Mouse (Mus musculus): ENCODE results near the gene Hipk2. TPM values are rescaled to one million over a fixed set of nuclear protein-coding genes. Genes with fewer than 3 reads are reported as not detected.

Hipk2 gene
- total and polyA plus RNA-seq, 3 experiments, result 3.9 to 85.1 (median 14.1) TPM

- Histone ChIP-seq H3K4me1 (ENCODE audit: control insufficient read depth in 1 of 2, insufficient read depth in 2 of 2, low read length in 2 of 2) (peaks cover 11 to 14% of the 10 kb centered on the region in 2 experiments), H3K9ac (ENCODE audit: control insufficient read depth, low read depth, low read length, poor library complexity, severe bottlenecking) (peak overlapping the region; percentile 19), H3K9me3 (replicated peaks; ENCODE audit: insufficient read depth, low read length) (no peaks in the 10 kb centered on the region), H3K27ac (ENCODE audit: control insufficient read depth, low read depth, low read length) (peak overlapping the region; percentile 57), H3K79me2 (ENCODE audit: control insufficient read depth, insufficient read depth, low read length, poor library complexity) (no peaks in the 10 kb centered on the region), H3K27me3 (ENCODE audit: control insufficient read depth in 1 of 2, insufficient read depth in 2 of 2, low read length in 2 of 2) (no peaks in the 10 kb centered on the region), H3K4me3 (ENCODE audit: control insufficient read depth in 1 of 2, insufficient read depth in 1 of 2, low read depth in 2 of 2, low read length in 2 of 2) (peak overlapping the region; percentile 11 to 34), H3K36me3 (ENCODE audit: control insufficient read depth in 1 of 2, insufficient read depth in 2 of 2, low read length in 2 of 2) (peaks cover 0 to 13% of the 10 kb centered on the region in 2 experiments; a peak in 2 of 4 replicates)
- DNase-seq (ENCODE audit: low read depth, low spot score), result peak; percentile 83
- no peak for TF ChIP-seq RAD21 (IDR thresholded peaks at IDR 0.05; ENCODE audit: low read depth, low read length)
- TF ChIP-seq MYC (IDR thresholded peaks at IDR 0.05; ENCODE audit: low read depth, low read length), result no peak
- TF ChIP-seq GABPA (IDR thresholded peaks at IDR 0.05; ENCODE audit: low read depth, low read length), result no peak
- no peak for TF ChIP-seq CHD1 (IDR thresholded peaks at IDR 0.05; ENCODE audit: low read depth, low read length)
- TF ChIP-seq ZNF384 (IDR thresholded peaks at IDR 0.05; ENCODE audit: low read depth, low read length), result no peak
- TF ChIP-seq SMC3 (IDR thresholded peaks at IDR 0.05; ENCODE audit: low read depth, low read length), result no peak
- TF ChIP-seq TBP (IDR thresholded peaks at IDR 0.05; ENCODE audit: low read depth, low read length), result peak; percentile 75; the same call in 1 of the 2 replicates
- TF ChIP-seq CTCF (IDR thresholded peaks at IDR 0.05 in 2 of 3, conservative IDR thresholded peaks at IDR 0.05 in 1 of 3; ENCODE audit: control insufficient read depth in 1 of 3, insufficient read depth in 1 of 3, low read depth in 2 of 3, low read length in 3 of 3, poor library complexity in 1 of 3, severe bottlenecking in 1 of 3), result no peak
- TF ChIP-seq HCFC1 (IDR thresholded peaks at IDR 0.05; ENCODE audit: low read depth, low read length), result 0 out of 2 replicates have a peak, but pooled peaks have one; percentile 28
- no peak for TF ChIP-seq ZMIZ1 (IDR thresholded peaks at IDR 0.05; ENCODE audit: low read depth, low read length)
- 0 out of 2 replicates have a peak, but pooled peaks have one; percentile 31 for TF ChIP-seq MAX (IDR thresholded peaks at IDR 0.05; ENCODE audit: low read length)
- no peak for TF ChIP-seq NELFE (IDR thresholded peaks at IDR 0.05; ENCODE audit: low read depth, low read length)
- TF ChIP-seq RCOR1 (IDR thresholded peaks at IDR 0.05; ENCODE audit: low read depth, low read length), result peak; percentile 49
- TF ChIP-seq MAZ (IDR thresholded peaks at IDR 0.05; ENCODE audit: low read depth, low read length), result no peak
- TF ChIP-seq ELF1 (IDR thresholded peaks at IDR 0.05; ENCODE audit: low read depth, low read length), result 0 out of 2 replicates have a peak, but pooled peaks have one; percentile 32
- TF ChIP-seq E2F4 (IDR thresholded peaks at IDR 0.05; ENCODE audit: borderline replicate concordance, low read depth, low read length), result no peak
- no peak for TF ChIP-seq MYB (IDR thresholded peaks at IDR 0.05; ENCODE audit: low read depth, low read length)
- TF ChIP-seq POLR2A (IDR thresholded peaks at IDR 0.05; ENCODE audit: control insufficient read depth in 1 of 2, insufficient read depth in 1 of 2, low read depth in 1 of 2, low read length in 2 of 2, poor library complexity in 1 of 2), result no peak
- no peak for TF ChIP-seq MAFK (IDR thresholded peaks at IDR 0.05; ENCODE audit: borderline replicate concordance, low read depth, low read length)
- TF ChIP-seq POLR2AphosphoS2 (IDR thresholded peaks at IDR 0.05; ENCODE audit: low read length), result no peak
- TF ChIP-seq NRF1 (IDR thresholded peaks at IDR 0.05; ENCODE audit: insufficient read depth, low read depth, low read length, poor library complexity, severe bottlenecking), result no peak
- TF ChIP-seq MXI1 (IDR thresholded peaks at IDR 0.05; ENCODE audit: low read depth, low read length), result peak; percentile 36; the same call in 1 of the 2 replicates
- no peak for TF ChIP-seq SIN3A (IDR thresholded peaks at IDR 0.05; ENCODE audit: low read length)
- peak; percentile 71 to 77 for TF ChIP-seq EP300 (IDR thresholded peaks at IDR 0.05; ENCODE audit: low read depth in 1 of 2, low read length in 2 of 2)
- peak; percentile 91 for TF ChIP-seq GATA1 (IDR thresholded peaks at IDR 0.05; ENCODE audit: low read depth, low read length)
- TF ChIP-seq POLR2AphosphoS5 (IDR thresholded peaks at IDR 0.05; ENCODE audit: borderline replicate concordance, low read depth, low read length), result no peak
- peak; percentile 78 for TF ChIP-seq ETS1 (IDR thresholded peaks at IDR 0.05; ENCODE audit: low read depth, low read length)
- no peak for TF ChIP-seq KAT2A (conservative IDR thresholded peaks at IDR 0.05; ENCODE audit: low read depth, low read length)
- no peak for TF ChIP-seq BHLHE40 (IDR thresholded peaks at IDR 0.05; ENCODE audit: borderline replicate concordance, low read depth, low read length)
- TF ChIP-seq ZC3H11A (IDR thresholded peaks at IDR 0.05; ENCODE audit: low read depth, low read length), result no peak; the same call in 1 of the 2 replicates
- no peak for TF ChIP-seq ZKSCAN1 (IDR thresholded peaks at IDR 0.05; ENCODE audit: low read depth, low read length)
- TF ChIP-seq TAL1 (IDR thresholded peaks at IDR 0.05; ENCODE audit: low read length), result peak; percentile 81
- peak; percentile 75 for TF ChIP-seq TCF12 (IDR thresholded peaks at IDR 0.05; ENCODE audit: low read depth, low read length)
- TF ChIP-seq JUND (IDR thresholded peaks at IDR 0.05; ENCODE audit: low read depth, low read length), result no peak
- no peak for TF ChIP-seq CHD2 (IDR thresholded peaks at IDR 0.05; ENCODE audit: low read length)
- no peak for TF ChIP-seq MEF2A (IDR thresholded peaks at IDR 0.05; ENCODE audit: extremely low read depth, insufficient replicate concordance, low read depth, low read length, poor library complexity, severe bottlenecking)
- no peak for TF ChIP-seq UBTF (IDR thresholded peaks at IDR 0.05; ENCODE audit: borderline replicate concordance, insufficient read depth, low read depth, low read length)
These were observed 80.7 kb downstream of the Hipk2 start for GRCm38 (mm10) chr6:38795096-38795816.
